Mouse (Mus musculus) ES-E14 (cell line): ENCODE results near the gene Vmn1r71. TPM values are rescaled to one million over a fixed set of nuclear protein-coding genes. Genes with fewer than 3 reads are reported as not detected.
"Not testable (repeated sequence)": the region's sequence is repeated elsewhere in the genome, so short reads cannot be mapped to it uniquely, and the experiment has no call there.

ENCODE experiments used
- DNase-seq: peaks from one replicate; pipeline ENCODE4 v3.0.0-alpha.2; 2013; ENCODE audit warnings: low read depth, low spot score
- H3K27ac ChIP-seq: 2 replicates; pipeline ENCODE4 v1.5.1; 2012; ENCODE audit warnings: low read depth, mild to moderate bottlenecking, low read length, moderate library complexity, mixed read lengths; ENCODE audit not compliant: poor library complexity, insufficient read depth, severe bottlenecking
- H3K36me3 ChIP-seq: 2 replicates; pipeline ENCODE4 v1.6.1; 2012; ENCODE audit warnings: mild to moderate bottlenecking, low read length, moderate library complexity, mixed read lengths; ENCODE audit not compliant: control insufficient read depth, poor library complexity, insufficient read depth, severe bottlenecking
- H3K4me1 ChIP-seq, 2 experiments: fragments of 150-350 bp in 1 of 2; sonication (generic) in 1 of 2; 2 replicates each; pipeline ENCODE4 v1.6.1; 2012; ENCODE audit warnings: low read length in 2 of 2, mild to moderate bottlenecking in 1 of 2, mixed read lengths in 1 of 2; ENCODE audit not compliant: control insufficient read depth in 2 of 2, insufficient read depth in 2 of 2, poor library complexity in 1 of 2
- H3K4me3 ChIP-seq, 2 experiments: fragments of 150-350 bp in 1 of 2; sonication (generic) in 1 of 2; 2 replicates each; pipeline ENCODE4 v1.5.1; 2012; ENCODE audit warnings: low read length in 2 of 2, low read depth in 1 of 2, mild to moderate bottlenecking in 1 of 2, mixed read lengths in 1 of 2; ENCODE audit not compliant: insufficient read depth in 1 of 2, poor library complexity in 1 of 2, severe bottlenecking in 1 of 2
- H3K9ac ChIP-seq: 2 replicates; pipeline ENCODE4 v1.6.1; 2012; ENCODE audit warnings: low read depth, mild to moderate bottlenecking, low read length, mixed read lengths; ENCODE audit not compliant: poor library complexity, insufficient read depth, severe bottlenecking
- H3K9me3 ChIP-seq: fragments of 150-350 bp; sonication (generic); 2 replicates; pipeline ENCODE4 v1.6.1; 2012; ENCODE audit warnings: low read depth, mild to moderate bottlenecking, low read length; ENCODE audit not compliant: control insufficient read depth, insufficient read depth
- CHD2 ChIP-seq: IDR thresholded peaks from 2 replicates; pipeline ENCODE4 v1.6.1; 2014; ENCODE audit warnings: mild to moderate bottlenecking, low read depth, low read length, inconsistent platforms
- MAFK ChIP-seq: IDR thresholded peaks from 2 replicates; pipeline ENCODE4 v1.6.1; 2014; ENCODE audit warnings: mild to moderate bottlenecking, low read depth, low read length, inconsistent platforms; ENCODE audit not compliant: insufficient read depth
- ZC3H11A ChIP-seq: IDR thresholded peaks from 2 replicates; pipeline ENCODE4 v1.6.1; 2012; ENCODE audit warnings: low read depth, mild to moderate bottlenecking, inconsistent platforms, low read length, borderline replicate concordance
- in situ Hi-C, 2 experiments: fragments of 600-800 bp; cut with MboI; formaldehyde crosslinking; loops; one replicate each; pipeline ENCODE4 v1.15.1; 2025; ENCODE audit warnings: low sequenced_read_pairs in 2 of 2, inconsistent platforms in 1 of 2; ENCODE audit not compliant: unreplicated experiment in 2 of 2
- total RNA-seq: library from RNA; depleted of rRNA; stranded (reverse); fragments of 300-350 nt; gene quantifications from 2 replicates; pipeline ENCODE4 v1.2.3, GENCODE M21; 2012; rRNA removed

The Vmn1r71 gene
- total RNA-seq: not detected in 2 replicates

- Histone ChIP-seq H3K9me3 (no peaks in the 10 kb centered on the region), H3K36me3 (no peaks in the 10 kb centered on the region), H3K27ac (no peak within 1 kb of the TSS), H3K4me3 (no peak within 1 kb of the TSS), H3K4me1 (no peaks in the 10 kb centered on the region), H3K9ac (no peak within 1 kb of the TSS)
- TF ChIP-seq ZC3H11A (no peak), CHD2 (no peak), MAFK (no peak)
- no peak for DNase-seq
- in situ Hi-C loops: no loop called here
Observed at GRCm38 (mm10) chr7:10754264-10754663, at the start of gene Vmn1r71. Gene Vmn1r71 (minus strand): TSS chr7:10754364.

DNA sequence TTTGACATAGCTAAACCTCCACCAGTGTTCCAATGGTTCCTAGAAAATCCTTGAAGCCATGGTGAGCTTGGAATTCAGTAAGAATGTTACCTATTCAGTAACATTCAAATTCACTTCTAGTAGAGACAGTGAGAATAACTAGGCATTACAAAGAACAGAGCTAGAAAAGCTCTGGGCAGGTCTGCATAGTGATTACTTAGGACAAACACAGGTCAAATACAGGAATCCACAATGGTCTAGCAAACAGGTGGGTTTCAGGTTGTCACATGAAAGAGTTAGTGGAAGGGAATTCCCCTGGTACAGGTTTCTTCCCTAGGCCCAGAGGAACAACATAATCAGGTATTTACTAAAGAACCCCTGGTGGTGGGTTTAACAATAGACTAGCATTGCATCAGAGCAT, 3.4 kb upstream of the Vmn1r71 start:
- H3K9ac ChIP-seq, H3K4me3 ChIP-seq, in situ Hi-C loops, DNase-seq, H3K27ac ChIP-seq, H3K9me3 ChIP-seq, H3K4me1 ChIP-seq, H3K36me3 ChIP-seq: not testable (repeated sequence)

Other genes with a start within 250 kb of the Vmn1r71 start
- not detected in 2 replicates for gene Vmn1r68, start 195.9 kb downstream of the Vmn1r71 start, total RNA-seq
- not detected in 2 replicates for gene Vmn1r69, start 140.7 kb downstream of the Vmn1r71 start, total RNA-seq
- gene Vmn1r70, start 122.8 kb downstream of the Vmn1r71 start, total RNA-seq: not detected in 2 replicates
- gene Nlrp4b, start 66.6 kb downstream of the Vmn1r71 start, total RNA-seq: not detected in 2 replicates
- gene Zscan4b, start 150.7 kb upstream of the Vmn1r71 start, total RNA-seq: 8.9 and 11.0 TPM in 2 replicates